Comparison of ENCODE assay signal across 7 mouse cellular contexts in genomic region chr11:119267241-119267674, GRCm38 (mm10). TPM values are rescaled to one million over a fixed set of nuclear protein-coding genes. Genes with fewer than 3 reads are reported as not detected.
DNase-seq lines count a peak whose midpoint lies in the region; ATAC-seq and TF ChIP-seq lines count a peak whose summit lies in the region.

No protein-coding gene starts in this region.

- no peak for ATAC-seq in forebrain, embryonic 12.5 days (ENCODE audit: low FRiP score)
- peak; percentile 51 for ATAC-seq in hindbrain, embryonic 16.5 days
- ATAC-seq in limb, embryonic 11.5 days (ENCODE audit: insufficient number of reproducible peaks, low FRiP score, low TSS enrichment, low read depth) = 0 out of 2 replicates have a peak, but pooled peaks have one; percentile 29
- ATAC-seq in midbrain, embryonic 14.5 days (ENCODE audit: low FRiP score, low TSS enrichment) = peak; percentile 25; the same call in 1 of the 2 replicates

- H3K4me3 ChIP-seq in E14TG2a.4 (replicated peaks; ENCODE audit: low read length) = 0 out of 2 replicates have a peak overlapping the region, but pooled peaks have one; percentile 78
- 0 out of 2 replicates have a peak overlapping the region, but pooled peaks have one; percentile 4 for H3K4me3 ChIP-seq in forebrain, embryonic 12.5 days (replicated peaks)
- H3K4me3 ChIP-seq in hindbrain, embryonic 16.5 days (ENCODE audit: low read length) = peak overlapping the region; percentile 80; the same call in 1 of the 2 replicates
- H3K4me3 ChIP-seq in limb, embryonic 11.5 days (ENCODE audit: low read depth, low read length) = no peak overlapping the region
- H3K4me3 ChIP-seq in midbrain, embryonic 14.5 days (replicated peaks; ENCODE audit: low read depth, low read length) = no peak overlapping the region

- TF ChIP-seq CTCF in E14TG2a.4 (conservative IDR thresholded peaks at IDR 0.05; ENCODE audit: low read length) = no peak

- H3K4me2 ChIP-seq in forebrain, embryonic 12.5 days = peak overlapping the region; percentile 91
- peak overlapping the region; percentile 87 for H3K4me2 ChIP-seq in hindbrain, embryonic 16.5 days (ENCODE audit: low read length)
- H3K4me2 ChIP-seq in limb, embryonic 11.5 days (ENCODE audit: low read depth, severe bottlenecking) = peak overlapping the region; percentile 75
- peak overlapping the region; percentile 84 for H3K4me2 ChIP-seq in midbrain, embryonic 14.5 days (ENCODE audit: low read length)

- H3K9me3 ChIP-seq in E14TG2a.4 (ENCODE audit: low read length) = no peaks in the 10 kb centered on the region
- H3K9me3 ChIP-seq in forebrain, embryonic 12.5 days = no peaks in the 10 kb centered on the region
- no peaks in the 10 kb centered on the region for H3K9me3 ChIP-seq in hindbrain, embryonic 16.5 days (ENCODE audit: control insufficient read depth, low read length)
- H3K9me3 ChIP-seq in limb, embryonic 11.5 days (ENCODE audit: control insufficient read depth, low read length) = no peaks in the 10 kb centered on the region
- H3K9me3 ChIP-seq in midbrain, embryonic 14.5 days (ENCODE audit: control insufficient read depth, low read length) = no peaks in the 10 kb centered on the region

- peak; percentile 48 for DNase-seq in Muller cell, postnatal 12 days (ENCODE audit: inconsistent ontology term)
- DNase-seq in limb, embryonic 11.5 days (ENCODE audit: low spot score) = no peak
- DNase-seq in midbrain, embryonic 14.5 days = no peak
- no peak for DNase-seq in yolk sac, embryonic 10.5 days (ENCODE audit: low spot score)

- 38% methylated on average over 6 of the region's 6 CpGs for WGBS in forebrain, embryonic 12.5 days
- 35% methylated on average over 6 of the region's 6 CpGs for WGBS in hindbrain, embryonic 16.5 days
- 63% methylated on average over 6 of the region's 6 CpGs for WGBS in limb, embryonic 11.5 days
- WGBS in midbrain, embryonic 14.5 days = 44% methylated on average over 6 of the region's 6 CpGs

- peaks cover 27% of the 10 kb centered on the region for H3K36me3 ChIP-seq in E14TG2a.4 (ENCODE audit: insufficient read depth, low read length)
- peaks cover 12% of the 10 kb centered on the region; the same call in 1 of the 2 replicates for H3K36me3 ChIP-seq in forebrain, embryonic 12.5 days (replicated peaks)
- H3K36me3 ChIP-seq in hindbrain, embryonic 16.5 days (ENCODE audit: control insufficient read depth, insufficient read depth, low read length) = peaks cover 4% of the 10 kb centered on the region
- H3K36me3 ChIP-seq in limb, embryonic 11.5 days (ENCODE audit: control insufficient read depth, insufficient read depth, low read length) = no peaks in the 10 kb centered on the region; the same call in 1 of the 2 replicates
- peaks cover 14% of the 10 kb centered on the region for H3K36me3 ChIP-seq in midbrain, embryonic 14.5 days (ENCODE audit: control insufficient read depth, insufficient read depth, low read length)

- peaks cover 76% of the 10 kb centered on the region for H3K4me1 ChIP-seq in E14TG2a.4 (replicated peaks; ENCODE audit: low read depth, low read length)
- H3K4me1 ChIP-seq in forebrain, embryonic 12.5 days = peaks cover 16% of the 10 kb centered on the region
- H3K4me1 ChIP-seq in hindbrain, embryonic 16.5 days (ENCODE audit: control insufficient read depth, insufficient read depth, low read depth, low read length) = peaks cover 14% of the 10 kb centered on the region
- H3K4me1 ChIP-seq in limb, embryonic 11.5 days (ENCODE audit: control insufficient read depth, insufficient read depth, low read length) = 0 out of 2 replicates have a peak, but pooled peaks cover 2% of the 10 kb centered on the region
- peaks cover 13% of the 10 kb centered on the region for H3K4me1 ChIP-seq in midbrain, embryonic 14.5 days (ENCODE audit: control insufficient read depth, insufficient read depth, low read length)

- H3K27ac ChIP-seq in forebrain, embryonic 12.5 days = no peak overlapping the region
- peak overlapping the region; percentile 42; the same call in 1 of the 2 replicates for H3K27ac ChIP-seq in hindbrain, embryonic 16.5 days (ENCODE audit: low read depth, low read length)
- no peak overlapping the region for H3K27ac ChIP-seq in limb, embryonic 11.5 days (replicated peaks; ENCODE audit: low read depth, low read length)
- H3K27ac ChIP-seq in midbrain, embryonic 14.5 days (replicated peaks; ENCODE audit: low read depth, low read length) = peak overlapping the region; percentile 32; the same call in 1 of the 2 replicates

- peaks cover 14% of the 10 kb centered on the region for H3K27me3 ChIP-seq in E14TG2a.4 (ENCODE audit: insufficient read depth, low read length)
- no peaks in the 10 kb centered on the region for H3K27me3 ChIP-seq in forebrain, embryonic 12.5 days
- no peaks in the 10 kb centered on the region for H3K27me3 ChIP-seq in hindbrain, embryonic 16.5 days (replicated peaks; ENCODE audit: control insufficient read depth, insufficient read depth, low read length)
- H3K27me3 ChIP-seq in limb, embryonic 11.5 days (ENCODE audit: control insufficient read depth, insufficient read depth, low read length) = no peaks in the 10 kb centered on the region
- no peaks in the 10 kb centered on the region for H3K27me3 ChIP-seq in midbrain, embryonic 14.5 days (ENCODE audit: control insufficient read depth, insufficient read depth, low read length)

- H3K9ac ChIP-seq in forebrain, embryonic 12.5 days = peak overlapping the region; percentile 70; the same call in 1 of the 2 replicates
- peak overlapping the region; percentile 89; the same call in 1 of the 2 replicates for H3K9ac ChIP-seq in hindbrain, embryonic 16.5 days (ENCODE audit: low read depth, low read length)
- no peak overlapping the region for H3K9ac ChIP-seq in limb, embryonic 11.5 days (ENCODE audit: low read length)
- no peak overlapping the region for H3K9ac ChIP-seq in midbrain, embryonic 14.5 days (replicated peaks; ENCODE audit: low read length)

RNA-seq across cellular contexts. Expression of gene Gaa, which starts 0.4 kb away (rescaled TPM):
- 31.6 and 33.3 TPM in 2 replicates for polyA plus RNA-seq in forebrain, embryonic 12.5 days (2016; fragmentation: Nextera tagmentation; extraction: Ambion mirVana)
- polyA plus RNA-seq in hindbrain, embryonic 16.5 days (2015; fragmentation: Nextera tagmentation; extraction: Ambion mirVana) = 121 and 131 TPM in 2 replicates
- 16.5 and 17.9 TPM in 2 replicates for polyA plus RNA-seq in limb, embryonic 11.5 days (2014; fragmentation: Nextera tagmentation; extraction: Ambion mirVana)
- 58.6 and 67.2 TPM in 2 replicates for polyA plus RNA-seq in midbrain, embryonic 14.5 days (2014; fragmentation: Nextera tagmentation; extraction: Ambion mirVana)

RNA-seq across cellular contexts. Expression of gene Eif4a3, which starts 32.6 kb away (rescaled TPM):
- 366 and 368 TPM in 2 replicates for polyA plus RNA-seq in forebrain, embryonic 12.5 days (2016; fragmentation: Nextera tagmentation; extraction: Ambion mirVana)
- 241 and 243 TPM in 2 replicates for polyA plus RNA-seq in hindbrain, embryonic 16.5 days (2015; fragmentation: Nextera tagmentation; extraction: Ambion mirVana)
- polyA plus RNA-seq in limb, embryonic 11.5 days (2014; fragmentation: Nextera tagmentation; extraction: Ambion mirVana) = 463 and 475 TPM in 2 replicates
- 257 and 264 TPM in 2 replicates for polyA plus RNA-seq in midbrain, embryonic 14.5 days (2014; fragmentation: Nextera tagmentation; extraction: Ambion mirVana)

RNA-seq across cellular contexts. Expression of gene Ccdc40, which starts 38.9 kb away (rescaled TPM):
- 20.7 TPM in 2 replicates for polyA plus RNA-seq in forebrain, embryonic 12.5 days (2016; fragmentation: Nextera tagmentation; extraction: Ambion mirVana)
- polyA plus RNA-seq in hindbrain, embryonic 16.5 days (2015; fragmentation: Nextera tagmentation; extraction: Ambion mirVana) = 16.5 and 17.2 TPM in 2 replicates
- polyA plus RNA-seq in limb, embryonic 11.5 days (2014; fragmentation: Nextera tagmentation; extraction: Ambion mirVana) = 8.9 and 10.8 TPM in 2 replicates
- polyA plus RNA-seq in midbrain, embryonic 14.5 days (2014; fragmentation: Nextera tagmentation; extraction: Ambion mirVana) = 12.2 and 13.3 TPM in 2 replicates

RNA-seq across cellular contexts. Expression of gene Tbc1d16, which starts 39.0 kb away (rescaled TPM):
- polyA plus RNA-seq in forebrain, embryonic 12.5 days (2016; fragmentation: Nextera tagmentation; extraction: Ambion mirVana) = 28.0 and 28.1 TPM in 2 replicates
- 47.9 and 54.9 TPM in 2 replicates for polyA plus RNA-seq in hindbrain, embryonic 16.5 days (2015; fragmentation: Nextera tagmentation; extraction: Ambion mirVana)
- 10.8 TPM in 2 replicates for polyA plus RNA-seq in limb, embryonic 11.5 days (2014; fragmentation: Nextera tagmentation; extraction: Ambion mirVana)
- 36.1 and 41.1 TPM in 2 replicates for polyA plus RNA-seq in midbrain, embryonic 14.5 days (2014; fragmentation: Nextera tagmentation; extraction: Ambion mirVana)

RNA-seq across cellular contexts. Expression of gene Card14, which starts 40.3 kb away (rescaled TPM):
- polyA plus RNA-seq in forebrain, embryonic 12.5 days (2016; fragmentation: Nextera tagmentation; extraction: Ambion mirVana) = 0.06 and 0.13 TPM in 2 replicates
- polyA plus RNA-seq in hindbrain, embryonic 16.5 days (2015; fragmentation: Nextera tagmentation; extraction: Ambion mirVana) = 0.50 and 0.55 TPM in 2 replicates
- 0.17 and 0.18 TPM in 2 replicates for polyA plus RNA-seq in limb, embryonic 11.5 days (2014; fragmentation: Nextera tagmentation; extraction: Ambion mirVana)
- 0.11 and 0.16 TPM in 2 replicates for polyA plus RNA-seq in midbrain, embryonic 14.5 days (2014; fragmentation: Nextera tagmentation; extraction: Ambion mirVana)

Comparison
In these comparisons a context has a peak if more than half of its experiments do, and no peak if none do; other contexts are left out.
1. H3K4me3 ChIP-seq: peak in E14TG2a.4 (single experiment), forebrain, embryonic 12.5 days (single experiment) and hindbrain, embryonic 16.5 days (single experiment); none in limb, embryonic 11.5 days (single experiment) and midbrain, embryonic 14.5 days (single experiment).
2. H3K27ac ChIP-seq: peak in hindbrain, embryonic 16.5 days (single experiment) and midbrain, embryonic 14.5 days (single experiment); none in forebrain, embryonic 12.5 days (single experiment) and limb, embryonic 11.5 days (single experiment).
3. H3K9ac ChIP-seq: peak in forebrain, embryonic 12.5 days (single experiment) and hindbrain, embryonic 16.5 days (single experiment); none in limb, embryonic 11.5 days (single experiment) and midbrain, embryonic 14.5 days (single experiment).
4. Peak in every context shown above with its lines, with median percentiles within 50 percentile points of each other: H3K4me2 ChIP-seq.